Mouse (Mus musculus): Measurements from ENCODE around the gene Tmem131. TPM values are rescaled to one million over a fixed set of nuclear protein-coding genes. Genes with fewer than 3 reads are reported as not detected.

Gene Tmem131
- total and polyA plus RNA-seq, 3 experiments = 9.7 to 39.9 (median 11.5) TPM

GRCm38 (mm10) chr1:36914455-36915199 lies 28.8 kb downstream of the Tmem131 start:
- peaks cover 3 to 53% of the 10 kb centered on the region in 2 experiments; a peak in 2 of 4 replicates for H3K4me1 ChIP-seq (ENCODE audit: control insufficient read depth in 1 of 2, insufficient read depth in 2 of 2)

DNA sequence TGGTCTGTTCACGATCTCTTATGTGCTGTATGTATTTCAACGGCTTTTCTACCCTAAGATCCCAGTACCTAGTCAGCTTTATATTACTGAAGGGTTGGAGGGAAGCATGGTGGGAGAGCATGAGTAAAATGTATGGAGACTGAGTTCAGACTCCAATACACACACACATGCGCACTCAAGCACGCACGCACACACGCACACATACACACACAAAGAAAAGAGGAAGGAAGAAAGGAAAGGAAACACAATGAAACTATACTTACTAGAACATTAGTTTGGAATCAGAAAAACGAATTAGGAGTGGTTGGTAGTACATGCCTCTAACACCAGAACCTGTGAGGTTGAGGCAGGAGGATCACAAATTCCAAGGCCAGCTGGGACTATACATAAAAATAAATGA lies 29.7 kb downstream of the Tmem131 start:
- no peaks in the 10 kb centered on the region for H3K9me3 ChIP-seq (replicated peaks; ENCODE audit: low read length)
- no peak overlapping the region for H3K4me2 ChIP-seq (ENCODE audit: insufficient read depth, low read depth, poor library complexity, severe bottlenecking)
- H3K79me2 ChIP-seq (replicated peaks; ENCODE audit: control insufficient read depth, extremely low read depth, insufficient read depth, poor library complexity, severe bottlenecking) = peaks cover 13% of the 10 kb centered on the region
- H3K9ac ChIP-seq (ENCODE audit: insufficient read depth, low read depth) = no peak overlapping the region
- DNase-seq (ENCODE audit: extremely low read depth) = no peak
- TF ChIP-seq NELFE (IDR thresholded peaks at IDR 0.05; ENCODE audit: low read depth, low read length) (no peak), E2F4 (IDR thresholded peaks at IDR 0.05; ENCODE audit: insufficient replicate concordance, low read depth, low read length) (no peak), CHD2 (IDR thresholded peaks at IDR 0.05; ENCODE audit: low read length) (no peak), ETS1 (conservative IDR thresholded peaks at IDR 0.05; ENCODE audit: low read depth, low read length) (no peak), TCF12 (IDR thresholded peaks at IDR 0.05; ENCODE audit: low read depth, low read length) (no peak), NRF1 (IDR thresholded peaks at IDR 0.05; ENCODE audit: low read depth, low read length) (no peak), JUND (conservative IDR thresholded peaks at IDR 0.05; ENCODE audit: low read depth, low read length) (no peak), ZMIZ1 (IDR thresholded peaks at IDR 0.05; ENCODE audit: low read depth, low read length) (no peak), BHLHE40 (IDR thresholded peaks at IDR 0.05; ENCODE audit: low read depth, low read length) (no peak), POLR2A (IDR thresholded peaks at IDR 0.05; ENCODE audit: low read depth, low read length) (no peak)
- dilution Hi-C loops (cut with MboI; ENCODE audit: extremely low pct_ligation_motif_present, extremely low pct_unique_long_range_greater_than_20kb, low sequenced_read_pairs) = no loop called here
- no peak overlapping the region for H3K4me3 ChIP-seq (replicated peaks in 1 of 3; ENCODE audit: low read depth in 2 of 3, low read length in 2 of 3, poor library complexity in 1 of 3)
- peaks cover 0 to 22% of the 10 kb centered on the region in 2 experiments for H3K36me3 ChIP-seq (replicated peaks in 1 of 2; ENCODE audit: control insufficient read depth in 1 of 2, insufficient read depth in 1 of 2, low read length in 1 of 2)
- peaks cover 3 to 45% of the 10 kb centered on the region in 2 experiments; a peak in 2 of 4 replicates for H3K4me1 ChIP-seq (ENCODE audit: control insufficient read depth in 1 of 2, insufficient read depth in 2 of 2)
- no peaks in the 10 kb centered on the region for H3K27me3 ChIP-seq (replicated peaks)
- no peak overlapping the region for H3K27ac ChIP-seq (ENCODE audit: insufficient read depth, low read depth)
- in situ Hi-C loops (cut with MboI; ENCODE audit: low pct_ligation_motif_present, low pct_unique_long_range_greater_than_20kb, low sequenced_read_pairs) = loop anchor here (25.0 kb wide), 1 partner anchor 323 kb away; no protein-coding TSS in a partner anchor

More at GRCm38 (mm10) chr1:36914455-36915199, 28.8 kb downstream of the Tmem131 start:
- Histone ChIP-seq H3K9me3 (replicated peaks; ENCODE audit: low read length) (no peaks in the 10 kb centered on the region), H3K79me2 (replicated peaks; ENCODE audit: control insufficient read depth, extremely low read depth, insufficient read depth, poor library complexity, severe bottlenecking) (peaks cover 13% of the 10 kb centered on the region), H3K9ac (ENCODE audit: insufficient read depth, low read depth) (no peak overlapping the region), H3K36me3 (replicated peaks in 1 of 2; ENCODE audit: control insufficient read depth in 1 of 2, insufficient read depth in 1 of 2, low read length in 1 of 2) (peaks cover 0 to 22% of the 10 kb centered on the region in 2 experiments), H3K27me3 (replicated peaks) (no peaks in the 10 kb centered on the region), H3K4me3 (replicated peaks in 1 of 3; ENCODE audit: low read depth in 2 of 3, low read length in 2 of 3, poor library complexity in 1 of 3) (no peak overlapping the region), H3K4me2 (ENCODE audit: insufficient read depth, low read depth, poor library complexity, severe bottlenecking) (no peak overlapping the region), H3K27ac (ENCODE audit: insufficient read depth, low read depth) (no peak overlapping the region)
- no peak for TF ChIP-seq ZKSCAN1 (IDR thresholded peaks at IDR 0.05; ENCODE audit: borderline replicate concordance, low read depth, low read length)
- TF ChIP-seq CTCF (conservative IDR thresholded peaks at IDR 0.05 in 1 of 2, IDR thresholded peaks at IDR 0.05 in 1 of 2; ENCODE audit: low read depth in 2 of 2, low read length in 2 of 2) = no peak
- TF ChIP-seq MYC (IDR thresholded peaks at IDR 0.05; ENCODE audit: low read depth, low read length) = no peak
- no peak for TF ChIP-seq TBP (conservative IDR thresholded peaks at IDR 0.05; ENCODE audit: low read depth, low read length)
- TF ChIP-seq USF2 (conservative IDR thresholded peaks at IDR 0.05; ENCODE audit: low read depth, low read length) = no peak
- no peak for TF ChIP-seq SMC3 (IDR thresholded peaks at IDR 0.05; ENCODE audit: low read depth, low read length)
- no peak for TF ChIP-seq ELF1 (IDR thresholded peaks at IDR 0.05; ENCODE audit: low read depth, low read length)
- no peak for TF ChIP-seq NELFE (IDR thresholded peaks at IDR 0.05; ENCODE audit: low read depth, low read length)
- no peak for TF ChIP-seq MAX (IDR thresholded peaks at IDR 0.05; ENCODE audit: low read length)
- dilution Hi-C loops (cut with MboI; ENCODE audit: extremely low pct_ligation_motif_present, extremely low pct_unique_long_range_greater_than_20kb, low sequenced_read_pairs) (no loop called here), in situ Hi-C loops (cut with MboI; ENCODE audit: low pct_ligation_motif_present, low pct_unique_long_range_greater_than_20kb, low sequenced_read_pairs) (loop anchor here (25.0 kb wide), 1 partner anchor 323 kb away; no protein-coding TSS in a partner anchor)
- no peak for DNase-seq (ENCODE audit: extremely low read depth)

Data from CH12.LX (cell line).